Mouse (Mus musculus) megakaryocyte, embryonic 14.5 days (primary cell): Measurements from ENCODE around the gene Matn3.

ENCODE experiments used
- FLI1 ChIP-seq: IDR thresholded peaks from 2 replicates; pipeline ENCODE4 v1.6.1; 2012; ENCODE audit warnings: low read length, inconsistent platforms, mixed read lengths
- GATA1 ChIP-seq: IDR thresholded peaks from 3 replicates; pipeline ENCODE4 v1.6.1; 2012; ENCODE audit warnings: mixed read lengths, low read length, inconsistent platforms, borderline replicate concordance

GRCm38 (mm10) chr12:9007146-9007545, 59.4 kb downstream of the Matn3 start:
- TF ChIP-seq GATA1 (no peak), FLI1 (no peak)
